Mouse (Mus musculus) MEL (cell line): ENCODE measurements around the gene Agbl1. TPM values are rescaled to one million over a fixed set of nuclear protein-coding genes. Genes with fewer than 3 reads are reported as not detected.

Source experiments
- DNase-seq: peaks from one replicate; pipeline ENCODE4 v3.0.0; 2011; ENCODE audit warnings: low read depth, low spot score
- H3K27ac ChIP-seq: 2 replicates; pipeline ENCODE4 v1.5.1; 2012; ENCODE audit warnings: low read depth, mild to moderate bottlenecking, control low read depth, low read length, moderate library complexity; ENCODE audit not compliant: control insufficient read depth
- H3K27me3 ChIP-seq, 2 experiments: fragments of 150-350 bp in 1 of 2; sonication (generic) in 1 of 2; 2 replicates each; pipeline ENCODE4 v1.6.1; 2012; ENCODE audit warnings: low read length in 2 of 2, mild to moderate bottlenecking in 2 of 2, improper control_type of control experiment in 1 of 2, moderate library complexity in 1 of 2; ENCODE audit not compliant: insufficient read depth in 2 of 2, control insufficient read depth in 1 of 2
- H3K36me3 ChIP-seq, 2 experiments: 2 replicates each; pipeline ENCODE4 v1.6.1; 2012 to 2014; ENCODE audit warnings: low read length in 2 of 2, improper control_type of control experiment in 1 of 2, inconsistent platforms in 1 of 2, mild to moderate bottlenecking in 1 of 2; ENCODE audit not compliant: insufficient read depth in 2 of 2, control insufficient read depth in 1 of 2
- H3K4me1 ChIP-seq, 2 experiments: fragments of 150-350 bp in 1 of 2; sonication (generic) in 1 of 2; 2 replicates each; pipeline ENCODE4 v1.6.1; 2012; ENCODE audit warnings: low read length in 2 of 2, improper control_type of control experiment in 1 of 2, mild to moderate bottlenecking in 1 of 2; ENCODE audit not compliant: insufficient read depth in 2 of 2, control insufficient read depth in 1 of 2
- H3K4me3 ChIP-seq, 2 experiments: fragments of 150-350 bp in 1 of 2; sonication (generic) in 1 of 2; 2 replicates each; pipeline ENCODE4 v1.5.1; 2012; ENCODE audit warnings: low read depth in 2 of 2, low read length in 2 of 2, mild to moderate bottlenecking in 2 of 2, moderate library complexity in 2 of 2, control low read depth in 1 of 2, improper control_type of control experiment in 1 of 2; ENCODE audit not compliant: control insufficient read depth in 1 of 2, insufficient read depth in 1 of 2
- H3K79me2 ChIP-seq: 2 replicates; pipeline ENCODE4 v1.6.1; 2012; ENCODE audit warnings: mild to moderate bottlenecking, low read length, moderate library complexity; ENCODE audit not compliant: control insufficient read depth, poor library complexity, insufficient read depth
- H3K9ac ChIP-seq: 2 replicates; pipeline ENCODE4 v1.6.1; 2012; ENCODE audit warnings: low read depth, mild to moderate bottlenecking, control low read depth, low read length, moderate library complexity; ENCODE audit not compliant: control insufficient read depth, poor library complexity, severe bottlenecking
- H3K9me3 ChIP-seq: fragments of 150-350 bp; sonication (generic); replicated peaks from 2 replicates; pipeline ENCODE4 v1.6.1; 2012; ENCODE audit warnings: mild to moderate bottlenecking, low read length, improper control_type of control experiment, moderate library complexity; ENCODE audit not compliant: insufficient read depth
- BHLHE40 ChIP-seq: IDR thresholded peaks from 2 replicates; pipeline ENCODE4 v1.6.1; 2012; ENCODE audit warnings: low read depth, mild to moderate bottlenecking, inconsistent platforms, low read length, improper control_type of control experiment, borderline replicate concordance
- CTCF ChIP-seq, 3 experiments: IDR thresholded peaks in 2 of 3; conservative IDR thresholded peaks in 1 of 3; 2 replicates each; pipeline ENCODE4 v1.5.1; 2011 to 2012; ENCODE audit warnings: low read length in 3 of 3, low read depth in 2 of 3, mild to moderate bottlenecking in 2 of 3, improper control_type of control experiment in 1 of 3, inconsistent platforms in 1 of 3, mixed read lengths in 1 of 3, moderate library complexity in 1 of 3; ENCODE audit not compliant: control insufficient read depth in 1 of 3, insufficient read depth in 1 of 3, poor library complexity in 1 of 3, severe bottlenecking in 1 of 3
- ETS1 ChIP-seq: IDR thresholded peaks from 2 replicates; pipeline ENCODE4 v1.6.1; 2012; ENCODE audit warnings: low read depth, mild to moderate bottlenecking, inconsistent platforms, low read length, improper control_type of control experiment, moderate library complexity
- GABPA ChIP-seq: IDR thresholded peaks from 2 replicates; pipeline ENCODE4 v1.6.1; 2012; ENCODE audit warnings: low read depth, mild to moderate bottlenecking, inconsistent platforms, low read length, improper control_type of control experiment, moderate library complexity
- MAFK ChIP-seq: IDR thresholded peaks from 2 replicates; pipeline ENCODE4 v1.6.1; 2011; ENCODE audit warnings: low read depth, mild to moderate bottlenecking, low read length, improper control_type of control experiment, borderline replicate concordance
- MAX ChIP-seq: IDR thresholded peaks from 2 replicates; pipeline ENCODE4 v1.6.1; 2011; ENCODE audit warnings: low read length, improper control_type of control experiment
- MEF2A ChIP-seq: IDR thresholded peaks from 2 replicates; pipeline ENCODE4 v1.6.1; 2014; ENCODE audit warnings: low read depth, mild to moderate bottlenecking, inconsistent platforms, low read length, improper control_type of control experiment; ENCODE audit not compliant: poor library complexity, insufficient replicate concordance, severe bottlenecking; ENCODE audit errors: extremely low read depth
- MYC ChIP-seq: IDR thresholded peaks from 2 replicates; pipeline ENCODE4 v1.6.1; 2011; ENCODE audit warnings: low read depth, mild to moderate bottlenecking, low read length, improper control_type of control experiment, moderate library complexity
- NELFE ChIP-seq: IDR thresholded peaks from 2 replicates; pipeline ENCODE4 v1.6.1; 2011; ENCODE audit warnings: low read depth, low read length, improper control_type of control experiment
- NRF1 ChIP-seq: IDR thresholded peaks from 2 replicates; pipeline ENCODE4 v1.6.1; 2014; ENCODE audit warnings: low read depth, mild to moderate bottlenecking, inconsistent platforms, low read length, improper control_type of control experiment, moderate library complexity; ENCODE audit not compliant: poor library complexity, insufficient read depth, severe bottlenecking
- POLR2A ChIP-seq, 2 experiments: IDR thresholded peaks; 2 replicates each; pipeline ENCODE4 v1.6.1; 2011 to 2012; ENCODE audit warnings: low read length in 2 of 2, mild to moderate bottlenecking in 2 of 2, control low read depth in 1 of 2, improper control_type of control experiment in 1 of 2, low read depth in 1 of 2, moderate library complexity in 1 of 2; ENCODE audit not compliant: control insufficient read depth in 1 of 2, insufficient read depth in 1 of 2, poor library complexity in 1 of 2
- POLR2AphosphoS2 ChIP-seq: IDR thresholded peaks from 2 replicates; pipeline ENCODE4 v1.6.1; 2011; ENCODE audit warnings: low read length, improper control_type of control experiment
- RAD21 ChIP-seq: IDR thresholded peaks from 2 replicates; pipeline ENCODE4 v1.6.1; 2011; ENCODE audit warnings: mild to moderate bottlenecking, low read depth, low read length, improper control_type of control experiment
- TAL1 ChIP-seq: IDR thresholded peaks from 2 replicates; pipeline ENCODE4 v1.6.1; 2012; ENCODE audit warnings: mild to moderate bottlenecking, inconsistent platforms, low read length, moderate library complexity, mixed read lengths
- USF2 ChIP-seq, 2 experiments: IDR thresholded peaks; 2 replicates each; pipeline ENCODE4 v1.6.1; 2011 to 2012; ENCODE audit warnings: improper control_type of control experiment in 2 of 2, low read length in 2 of 2, borderline replicate concordance in 1 of 2, inconsistent platforms in 1 of 2, low read depth in 1 of 2, mild to moderate bottlenecking in 1 of 2; ENCODE audit not compliant: insufficient read depth in 1 of 2
- polyA plus RNA-seq, 2 experiments: library from polyadenylated mRNA; stranded (reverse) in 1 of 2; unstranded in 1 of 2; fragments of >175 nt in 1 of 2; fragments of >200 nt in 1 of 2; gene quantifications; 2 replicates each; pipeline versions ENCODE4 v1.2.1 to v1.2.4; 2012; ENCODE audit warnings: low replicate concordance in 2 of 2, low read depth in 1 of 2; ENCODE audit not compliant: insufficient read length in 2 of 2, insufficient read depth in 1 of 2, missing spikeins in 1 of 2
- total RNA-seq: library from RNA; depleted of rRNA; stranded (reverse); fragments of 300-350 nt; gene quantifications from 2 replicates; pipeline ENCODE4 v1.2.3, GENCODE M21; 2012

Gene Agbl1
- total and polyA plus RNA-seq, 3 experiments: not detected

GRCm38 (mm10) chr7:76392296-76392940 is 162.7 kb downstream of the Agbl1 start:
- Histone ChIP-seq H3K9ac (no peak overlapping the region), H3K36me3 (no peaks in the 10 kb centered on the region), H3K27ac (no peak overlapping the region), H3K4me1 (no peaks in the 10 kb centered on the region), H3K27me3 (no peaks in the 10 kb centered on the region), H3K79me2 (no peaks in the 10 kb centered on the region), H3K9me3 (no peaks in the 10 kb centered on the region), H3K4me3 (no peak overlapping the region)
- no peak for DNase-seq
- TF ChIP-seq RAD21 (no peak), MAFK (no peak), MYC (no peak), MEF2A (no peak), NRF1 (no peak), ETS1 (no peak), USF2 (IDR thresholded peaks at IDR 0.05; ENCODE audit: borderline replicate concordance in 1 of 2, insufficient read depth in 1 of 2, low read depth in 1 of 2, low read length in 2 of 2) (no peak), POLR2A (IDR thresholded peaks at IDR 0.05; ENCODE audit: control insufficient read depth in 1 of 2, insufficient read depth in 1 of 2, low read depth in 1 of 2, low read length in 2 of 2, poor library complexity in 1 of 2) (no peak), POLR2AphosphoS2 (no peak), TAL1 (no peak), GABPA (no peak), NELFE (no peak)

GRCm38 (mm10) chr7:76392941-76393817 is 163.5 kb downstream of the Agbl1 start:
- Histone ChIP-seq H3K27ac (no peak overlapping the region), H3K9me3 (no peaks in the 10 kb centered on the region), H3K36me3 (no peaks in the 10 kb centered on the region), H3K9ac (no peak overlapping the region), H3K27me3 (no peaks in the 10 kb centered on the region), H3K4me3 (no peak overlapping the region), H3K79me2 (no peaks in the 10 kb centered on the region), H3K4me1 (no peaks in the 10 kb centered on the region)
- peak; percentile 1 for DNase-seq
- peak in 2 of 3 experiments; percentile 21 to 26; a peak in 4 of 6 replicates for TF ChIP-seq CTCF (IDR thresholded peaks at IDR 0.05 in 2 of 3, conservative IDR thresholded peaks at IDR 0.05 in 1 of 3; ENCODE audit: control insufficient read depth in 1 of 3, insufficient read depth in 1 of 3, low read depth in 2 of 3, low read length in 3 of 3, poor library complexity in 1 of 3, severe bottlenecking in 1 of 3)
- TF ChIP-seq MAX: no peak
- TF ChIP-seq BHLHE40: no peak
- TF ChIP-seq RAD21: peak; percentile 27
